Mouse (Mus musculus): ENCODE data around the gene Shroom3.
A peak's percentile ranks its signal among the peaks of the same experiment; 100 is the strongest.

The Shroom3 gene

GRCm38 (mm10) chr5:92698131-92698836, 15.0 kb downstream of the Shroom3 start:
- no peak for DNase-seq (ENCODE audit: inconsistent age in 2 of 2, low spot score in 1 of 2)

- no peak for DNase-seq (ENCODE audit: inconsistent age in 2 of 2, low spot score in 1 of 2)
These were observed 15.7 kb downstream of the Shroom3 start for GRCm38 (mm10) chr5:92698837-92699529.

GRCm38 (mm10) chr5:92701750-92702149, 18.5 kb downstream of the Shroom3 start:
- no peak for DNase-seq (ENCODE audit: inconsistent age in 2 of 2, low spot score in 1 of 2)

GRCm38 (mm10) chr5:92703671-92704070, 20.4 kb downstream of the Shroom3 start:
- no peak for DNase-seq (ENCODE audit: inconsistent age in 2 of 2, low spot score in 1 of 2)

GRCm38 (mm10) chr5:92707921-92708491, 24.8 kb downstream of the Shroom3 start:
- peak in 1 of 2 experiments; percentile 25 for DNase-seq (ENCODE audit: inconsistent age in 2 of 2, low spot score in 1 of 2)

GRCm38 (mm10) chr5:92710779-92711178, 27.5 kb downstream of the Shroom3 start:
- peak in 1 of 2 experiments; percentile 26 for DNase-seq (ENCODE audit: inconsistent age in 2 of 2, low spot score in 1 of 2)

- DNase-seq (ENCODE audit: inconsistent age in 2 of 2, low spot score in 1 of 2) = no peak
These were observed 28.5 kb downstream of the Shroom3 start for GRCm38 (mm10) chr5:92711666-92712290.

GRCm38 (mm10) chr5:92712621-92713395, 29.6 kb downstream of the Shroom3 start:
- DNase-seq (ENCODE audit: inconsistent age in 2 of 2, low spot score in 1 of 2) = no peak

GRCm38 (mm10) chr5:92714886-92715285, 31.7 kb downstream of the Shroom3 start:
- DNase-seq (ENCODE audit: inconsistent age in 2 of 2, low spot score in 1 of 2) = no peak

- no peak for DNase-seq (ENCODE audit: inconsistent age in 2 of 2, low spot score in 1 of 2)
These were observed 32.1 kb downstream of the Shroom3 start for GRCm38 (mm10) chr5:92715319-92715718.

- DNase-seq (ENCODE audit: inconsistent age in 2 of 2, low spot score in 1 of 2) = no peak
These were observed 32.7 kb downstream of the Shroom3 start for GRCm38 (mm10) chr5:92715890-92716289.

- DNase-seq (ENCODE audit: inconsistent age in 2 of 2, low spot score in 1 of 2) = no peak
These were observed 34.6 kb downstream of the Shroom3 start for GRCm38 (mm10) chr5:92717666-92718360.

- DNase-seq (ENCODE audit: inconsistent age in 2 of 2, low spot score in 1 of 2) = peak; percentile 23 to 37
These were observed 35.6 kb downstream of the Shroom3 start for GRCm38 (mm10) chr5:92718856-92719255.

- no peak for DNase-seq (ENCODE audit: inconsistent age in 2 of 2, low spot score in 1 of 2)
These were observed 38.4 kb downstream of the Shroom3 start for GRCm38 (mm10) chr5:92721610-92722009.

GRCm38 (mm10) chr5:92725935-92726334, 42.7 kb downstream of the Shroom3 start:
- DNase-seq (ENCODE audit: inconsistent age in 2 of 2, low spot score in 1 of 2) = peak; percentile 28 to 78

GRCm38 (mm10) chr5:92728252-92728828, 45.1 kb downstream of the Shroom3 start:
- peak; percentile 36 to 83 for DNase-seq (ENCODE audit: inconsistent age in 2 of 2, low spot score in 1 of 2)

GRCm38 (mm10) chr5:92729221-92729620, 46.0 kb downstream of the Shroom3 start:
- DNase-seq (ENCODE audit: inconsistent age in 2 of 2, low spot score in 1 of 2) = no peak

- no peak for DNase-seq (ENCODE audit: inconsistent age in 2 of 2, low spot score in 1 of 2)
These were observed 58.6 kb downstream of the Shroom3 start for GRCm38 (mm10) chr5:92741802-92742201.

GRCm38 (mm10) chr5:92742701-92743100, 59.5 kb downstream of the Shroom3 start:
- no peak for DNase-seq (ENCODE audit: inconsistent age in 2 of 2, low spot score in 1 of 2)
